8 mouse cellular contexts compared by ENCODE assay signal in the genomic region with DNA sequence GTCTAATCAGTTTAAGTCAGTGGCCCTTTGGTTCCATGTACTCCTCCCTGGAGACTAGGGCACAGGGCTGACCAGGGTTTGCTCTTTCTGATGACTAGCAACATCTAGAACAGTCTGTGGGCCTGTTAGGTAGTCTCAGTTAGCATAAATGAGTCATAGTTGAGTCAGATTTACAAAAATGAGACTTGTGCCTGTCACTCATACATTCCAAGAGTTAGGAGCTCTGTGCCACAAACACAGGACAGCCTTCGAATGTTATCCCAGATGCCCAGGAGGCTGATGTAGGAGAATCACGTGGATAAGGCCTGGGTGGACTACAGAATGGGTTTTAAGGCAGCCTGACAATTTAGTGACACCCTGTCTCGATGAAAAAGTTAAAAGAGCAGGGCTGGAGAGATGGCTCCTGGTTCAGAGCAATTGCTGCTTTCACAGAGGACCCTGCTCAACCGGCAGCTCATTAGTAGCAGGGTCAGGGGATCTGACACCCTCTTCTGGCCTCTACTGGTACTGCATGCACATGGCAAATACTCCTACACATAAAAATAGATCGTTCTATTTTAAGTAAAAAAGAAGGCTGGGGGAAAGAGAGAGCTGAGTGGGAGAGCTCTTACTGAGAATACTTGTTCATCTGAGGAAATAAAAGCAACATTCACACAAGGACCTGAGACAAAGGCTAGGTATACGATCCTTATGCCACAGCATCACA. TPM values are rescaled to one million over a fixed set of nuclear protein-coding genes. Genes with fewer than 3 reads are reported as not detected.
DNase-seq lines count a peak whose midpoint lies in the region; ATAC-seq and TF ChIP-seq lines count a peak whose summit lies in the region.

No protein-coding gene starts in this region.

- DNase-seq in cerebellum, adult 2 months, result no peak
- peak; percentile 18 for DNase-seq in midbrain, postnatal 0 days (ENCODE audit: low spot score)
- no peak for DNase-seq in midbrain, embryonic 11.5 days (ENCODE audit: low spot score, missing footprints)
- DNase-seq in induced T-regulatory cell, adult 2 months (ENCODE audit: low read depth), result peak; percentile 58
- DNase-seq in thymus, postnatal 36 days, result peak; percentile 23 to 25
- no peak for DNase-seq in ovary, postnatal 10 days (ENCODE audit: low spot score)

- H3K9me3 ChIP-seq in midbrain, postnatal 0 days (ENCODE audit: low read length), result no peaks in the 10 kb centered on the region
- H3K9me3 ChIP-seq in midbrain, embryonic 11.5 days (ENCODE audit: control insufficient read depth, low read length), result no peaks in the 10 kb centered on the region
- no peaks in the 10 kb centered on the region for H3K9me3 ChIP-seq in lung, embryonic 16.5 days (ENCODE audit: control insufficient read depth, low read length)

- no peak overlapping the region for H3K4me3 ChIP-seq in cerebellum, adult 2 months (replicated peaks; ENCODE audit: insufficient read depth, low read depth, low read length)
- H3K4me3 ChIP-seq in midbrain, postnatal 0 days (ENCODE audit: low read depth, low read length), result no peak overlapping the region
- H3K4me3 ChIP-seq in midbrain, embryonic 11.5 days (ENCODE audit: low read depth, low read length), result no peak overlapping the region
- H3K4me3 ChIP-seq in lung, embryonic 16.5 days (ENCODE audit: low read length), result no peak overlapping the region

- WGBS in cerebellum, adult 2 months, result 67% methylated on average over 6 of the region's 6 CpGs
- 68% methylated on average over 6 of the region's 6 CpGs for WGBS in midbrain, postnatal 0 days
- WGBS in midbrain, embryonic 11.5 days, result 67% methylated on average over 6 of the region's 6 CpGs
- WGBS in lung, embryonic 16.5 days, result 63% methylated on average over 6 of the region's 6 CpGs

- TF ChIP-seq CTCF in cerebellum, adult 2 months (IDR thresholded peaks at IDR 0.05; ENCODE audit: borderline replicate concordance, insufficient read depth, low read depth, low read length), result peak; percentile 16; the same call in 1 of the 2 replicates
- peak; percentile 62 for TF ChIP-seq CTCF in midbrain, postnatal 0 days (IDR thresholded peaks at IDR 0.05)

- no peak overlapping the region for H3K27ac ChIP-seq in cerebellum, adult 2 months (ENCODE audit: insufficient read depth, low read length)
- no peak overlapping the region for H3K27ac ChIP-seq in midbrain, postnatal 0 days (ENCODE audit: low read depth, low read length)
- no peak overlapping the region for H3K27ac ChIP-seq in midbrain, embryonic 11.5 days (ENCODE audit: low read depth, low read length)
- peak overlapping the region; percentile 46 for H3K27ac ChIP-seq in lung, embryonic 16.5 days (ENCODE audit: low read length)

- TF ChIP-seq POLR2A in cerebellum, adult 2 months (IDR thresholded peaks at IDR 0.05; ENCODE audit: borderline replicate concordance, insufficient read depth, low read length), result no peak

- H3K36me3 ChIP-seq in midbrain, postnatal 0 days (ENCODE audit: insufficient read depth, low read length), result no peaks in the 10 kb centered on the region
- no peaks in the 10 kb centered on the region for H3K36me3 ChIP-seq in midbrain, embryonic 11.5 days (ENCODE audit: control insufficient read depth, insufficient read depth, low read length)
- no peaks in the 10 kb centered on the region; the same call in 1 of the 2 replicates for H3K36me3 ChIP-seq in lung, embryonic 16.5 days (ENCODE audit: control insufficient read depth, insufficient read depth, low read length)

- ATAC-seq in cerebellum, adult (ENCODE audit: insufficient number of reproducible peaks, low FRiP score, low TSS enrichment), result no peak
- no peak for ATAC-seq in midbrain, postnatal 0 days (ENCODE audit: low FRiP score)
- ATAC-seq in midbrain, embryonic 11.5 days (ENCODE audit: low FRiP score), result no peak
- no peak for ATAC-seq in lung, embryonic 16.5 days (ENCODE audit: low read depth)

- H3K9ac ChIP-seq in midbrain, postnatal 0 days (replicated peaks; ENCODE audit: low read length, poor library complexity, severe bottlenecking), result no peak overlapping the region
- H3K9ac ChIP-seq in midbrain, embryonic 11.5 days (ENCODE audit: low read length), result no peak overlapping the region
- H3K9ac ChIP-seq in lung, embryonic 16.5 days (ENCODE audit: low read length), result no peak overlapping the region

- H3K27me3 ChIP-seq in cerebellum, adult 2 months (ENCODE audit: control insufficient read depth, insufficient read depth, low read length), result no peaks in the 10 kb centered on the region
- no peaks in the 10 kb centered on the region for H3K27me3 ChIP-seq in midbrain, postnatal 0 days (ENCODE audit: insufficient read depth, low read length)
- no peaks in the 10 kb centered on the region for H3K27me3 ChIP-seq in midbrain, embryonic 11.5 days (ENCODE audit: control insufficient read depth, insufficient read depth, low read length)
- no peaks in the 10 kb centered on the region for H3K27me3 ChIP-seq in lung, embryonic 16.5 days (ENCODE audit: control insufficient read depth, insufficient read depth, low read depth, low read length)

- H3K4me1 ChIP-seq in cerebellum, adult 2 months (ENCODE audit: control insufficient read depth, insufficient read depth, low read length), result no peaks in the 10 kb centered on the region
- no peaks in the 10 kb centered on the region for H3K4me1 ChIP-seq in midbrain, postnatal 0 days (ENCODE audit: insufficient read depth, low read length)
- H3K4me1 ChIP-seq in midbrain, embryonic 11.5 days (ENCODE audit: control insufficient read depth, insufficient read depth, low read length), result no peaks in the 10 kb centered on the region
- peaks cover 3% of the 10 kb centered on the region; the same call in 1 of the 2 replicates for H3K4me1 ChIP-seq in lung, embryonic 16.5 days (replicated peaks; ENCODE audit: control insufficient read depth, insufficient read depth, low read length)

- no peak overlapping the region for H3K4me2 ChIP-seq in midbrain, postnatal 0 days (ENCODE audit: low read depth, low read length, poor library complexity, severe bottlenecking)
- no peak overlapping the region for H3K4me2 ChIP-seq in midbrain, embryonic 11.5 days
- H3K4me2 ChIP-seq in lung, embryonic 16.5 days (ENCODE audit: low read depth, low read length), result no peak overlapping the region

RNA-seq across cellular contexts. Expression of gene Mansc1, which starts 11.3 kb away (rescaled TPM):
- polyA plus RNA-seq in cerebellum, adult 2 months (2012; rRNA removed), result 8.5 and 9.1 TPM in 2 replicates
- 2.0 and 2.8 TPM in 2 replicates for total RNA-seq in midbrain, postnatal 0 days (2014; rRNA removed)
- 1.6 and 1.7 TPM in 2 replicates for polyA plus RNA-seq in midbrain, postnatal 0 days (2015; fragmentation: Nextera tagmentation; extraction: Ambion mirVana)
- 0.87 and 1.3 TPM in 2 replicates for polyA plus RNA-seq in midbrain, embryonic 11.5 days (2014; fragmentation: Nextera tagmentation; extraction: Ambion mirVana)
- 8.4 and 9.8 TPM in 2 replicates for polyA plus RNA-seq in lung, embryonic 16.5 days (2015; fragmentation: Nextera tagmentation; extraction: Ambion mirVana)

RNA-seq across cellular contexts. Expression of gene Borcs5, which starts 18.3 kb away (rescaled TPM):
- polyA plus RNA-seq in cerebellum, adult 2 months (2012; rRNA removed), result 38.1 and 39.9 TPM in 2 replicates
- total RNA-seq in midbrain, postnatal 0 days (2014; rRNA removed), result 56.0 and 59.0 TPM in 2 replicates
- polyA plus RNA-seq in midbrain, postnatal 0 days (2015; fragmentation: Nextera tagmentation; extraction: Ambion mirVana), result 39.6 and 42.7 TPM in 2 replicates
- 26.4 and 28.3 TPM in 2 replicates for polyA plus RNA-seq in midbrain, embryonic 11.5 days (2014; fragmentation: Nextera tagmentation; extraction: Ambion mirVana)
- 13.9 and 16.1 TPM in 2 replicates for polyA plus RNA-seq in lung, embryonic 16.5 days (2015; fragmentation: Nextera tagmentation; extraction: Ambion mirVana)

RNA-seq across cellular contexts. Expression of gene Lrp6, which starts 54.2 kb away (rescaled TPM):
- polyA plus RNA-seq in cerebellum, adult 2 months (2012; rRNA removed), result 26.1 and 28.0 TPM in 2 replicates
- 26.3 and 35.5 TPM in 2 replicates for total RNA-seq in midbrain, postnatal 0 days (2014; rRNA removed)
- polyA plus RNA-seq in midbrain, postnatal 0 days (2015; fragmentation: Nextera tagmentation; extraction: Ambion mirVana), result 11.1 and 14.7 TPM in 2 replicates
- polyA plus RNA-seq in midbrain, embryonic 11.5 days (2014; fragmentation: Nextera tagmentation; extraction: Ambion mirVana), result 25.0 and 27.5 TPM in 2 replicates
- polyA plus RNA-seq in lung, embryonic 16.5 days (2015; fragmentation: Nextera tagmentation; extraction: Ambion mirVana), result 22.4 and 22.7 TPM in 2 replicates

Comparison
In these comparisons a context has a peak if more than half of its experiments do, and no peak if none do; other contexts are left out.
1. DNase-seq: peak in midbrain, postnatal 0 days (single experiment), induced T-regulatory cell, adult 2 months (single experiment) and thymus, postnatal 36 days (2 of 2); none in cerebellum, adult 2 months (0 of 2), midbrain, embryonic 11.5 days (single experiment) and ovary, postnatal 10 days (single experiment).